Mouse (Mus musculus): ENCODE results near the gene Klhl24. TPM values are rescaled to one million over a fixed set of nuclear protein-coding genes. Genes with fewer than 3 reads are reported as not detected.
"Not testable (repeated sequence)": the region's sequence is repeated elsewhere in the genome, so short reads cannot be mapped to it uniquely, and the experiment has no call there.

Klhl24 gene
- total RNA-seq (2015; ENCODE audit: low replicate concordance) (52.1 and 62.5 TPM in 2 replicates), total RNA-seq (2017; ENCODE audit: low replicate concordance) (39.6 and 44.5 TPM in 2 replicates)

GRCm38 (mm10) chr16:20097069-20097710, at the start of gene Klhl24:
TSS of gene Klhl24 (plus strand) at chr16:20097542.
- ATAC-seq (replicated peaks; ENCODE audit: low FRiP score, poor library complexity, severe bottlenecking): peak; percentile 97

- ATAC-seq (replicated peaks; ENCODE audit: low FRiP score, poor library complexity, severe bottlenecking): no peak
Observed at GRCm38 (mm10) chr16:20052655-20053054, 44.7 kb upstream of the Klhl24 start.

DNA sequence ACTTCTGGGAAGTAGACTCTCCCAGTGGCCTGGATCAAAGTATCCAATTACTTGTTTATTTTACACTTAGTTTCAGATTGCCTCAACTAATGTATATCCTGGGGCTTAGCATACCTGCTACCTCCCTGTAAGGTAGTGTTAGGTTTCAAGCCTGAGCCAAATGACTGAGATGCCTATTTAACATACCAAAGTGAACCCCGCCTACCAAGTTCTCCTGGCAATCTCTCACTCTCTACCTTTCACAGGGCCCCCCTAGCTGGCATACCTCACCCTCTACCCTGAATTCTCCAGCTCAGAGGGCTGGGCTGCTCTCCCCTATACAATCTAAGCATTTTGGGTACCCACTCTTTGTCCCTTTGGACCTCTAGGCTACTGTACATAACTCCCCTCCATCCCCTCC, 24.6 kb upstream of the Klhl24 start:
- ATAC-seq (replicated peaks; ENCODE audit: low FRiP score, poor library complexity, severe bottlenecking): no peak

DNA sequence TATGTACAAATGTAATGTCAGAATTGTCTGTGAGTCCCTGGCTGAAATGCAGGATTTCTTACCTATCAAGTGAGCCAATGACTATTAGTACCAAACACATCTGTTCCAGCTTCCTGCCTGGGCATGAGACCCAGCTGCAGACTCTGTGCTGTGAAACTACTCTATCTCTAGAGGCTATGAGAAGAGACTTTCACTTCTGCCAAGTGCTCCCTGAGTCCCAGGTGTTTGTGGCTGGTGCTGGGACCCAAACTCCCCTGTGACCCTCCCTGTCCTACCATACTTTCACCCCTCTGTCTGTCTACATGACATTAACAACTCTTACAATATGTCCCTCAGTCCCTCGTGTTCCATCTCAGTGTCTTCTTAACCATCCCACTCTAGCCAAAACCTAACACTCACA, 20.7 kb upstream of the Klhl24 start:
- no peak for ATAC-seq (replicated peaks; ENCODE audit: low FRiP score, poor library complexity, severe bottlenecking)

DNA sequence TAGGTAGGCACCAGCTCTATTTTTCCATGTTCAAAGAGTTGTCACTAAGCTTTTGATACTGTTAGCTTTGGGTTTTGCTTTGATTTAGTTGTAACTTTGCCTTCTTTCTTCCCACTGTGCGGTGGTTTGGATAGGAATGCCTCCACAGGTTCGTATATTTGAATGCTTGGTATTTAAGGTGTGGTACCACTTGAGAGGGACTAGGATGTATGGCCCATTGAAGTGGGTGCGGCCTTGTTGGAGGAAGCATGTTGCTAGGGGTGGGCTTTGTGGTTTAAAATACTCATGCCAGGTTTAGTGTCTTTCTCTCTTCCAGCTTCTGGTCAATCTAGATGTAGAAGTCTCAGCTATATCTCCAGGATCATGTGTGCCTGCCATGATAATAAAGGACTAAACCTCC, 17.1 kb upstream of the Klhl24 start:
- no peak for ATAC-seq (replicated peaks; ENCODE audit: low FRiP score, poor library complexity, severe bottlenecking)

- no peak for ATAC-seq (replicated peaks; ENCODE audit: low FRiP score, poor library complexity, severe bottlenecking)
Observed at GRCm38 (mm10) chr16:20084623-20085022, 12.7 kb upstream of the Klhl24 start.

DNA sequence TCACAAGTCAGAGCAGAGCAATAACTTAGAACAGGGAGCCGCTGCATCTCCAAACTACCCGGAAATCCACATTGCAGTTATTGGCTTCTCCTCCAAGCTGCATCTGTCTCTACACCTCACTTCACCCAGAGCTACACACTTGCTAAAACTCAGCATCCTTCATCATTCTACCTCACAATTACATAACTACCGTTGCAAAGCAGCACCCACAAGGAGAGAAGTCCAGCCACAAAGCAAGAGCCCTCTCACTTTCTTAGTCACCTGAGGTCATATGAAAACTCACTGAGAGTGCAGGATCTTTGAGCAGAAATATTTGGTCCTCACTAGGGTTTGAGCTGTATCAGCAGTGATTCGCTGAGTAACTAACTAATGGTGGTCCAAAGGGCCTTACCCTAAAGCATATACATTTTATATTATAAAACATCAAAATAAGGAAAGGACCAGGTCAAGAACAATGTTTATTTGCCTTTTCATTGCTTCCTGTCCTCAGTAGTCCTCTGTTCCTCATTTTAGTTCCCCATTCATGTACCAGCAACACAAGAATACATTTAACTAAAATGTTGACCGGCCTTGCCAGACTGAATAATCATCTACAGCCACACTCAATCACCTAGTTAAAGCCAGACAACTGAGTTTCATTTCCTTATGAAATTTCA, 12.0 kb upstream of the Klhl24 start:
- ATAC-seq (replicated peaks; ENCODE audit: low FRiP score, poor library complexity, severe bottlenecking): no peak

DNA sequence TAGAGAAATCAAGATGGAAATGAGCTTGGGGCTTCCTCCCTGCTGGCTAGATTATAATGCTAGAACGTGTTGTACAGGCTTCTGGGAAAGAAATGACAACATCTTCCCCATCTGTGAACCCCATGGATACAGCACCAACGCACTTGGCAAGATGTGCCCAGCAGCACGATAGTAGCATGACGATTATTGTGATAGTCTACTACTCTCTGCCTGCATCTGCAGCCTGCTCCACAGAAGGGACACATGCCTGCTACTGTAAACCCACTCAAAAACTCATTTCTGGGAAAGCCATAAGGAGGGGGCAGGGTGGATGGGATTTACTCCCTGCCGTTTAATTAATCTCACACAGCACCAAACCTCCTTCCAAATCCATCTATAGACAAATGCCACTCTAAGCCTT, 10.4 kb upstream of the Klhl24 start:
- no peak for ATAC-seq (replicated peaks; ENCODE audit: low FRiP score, poor library complexity, severe bottlenecking)

DNA sequence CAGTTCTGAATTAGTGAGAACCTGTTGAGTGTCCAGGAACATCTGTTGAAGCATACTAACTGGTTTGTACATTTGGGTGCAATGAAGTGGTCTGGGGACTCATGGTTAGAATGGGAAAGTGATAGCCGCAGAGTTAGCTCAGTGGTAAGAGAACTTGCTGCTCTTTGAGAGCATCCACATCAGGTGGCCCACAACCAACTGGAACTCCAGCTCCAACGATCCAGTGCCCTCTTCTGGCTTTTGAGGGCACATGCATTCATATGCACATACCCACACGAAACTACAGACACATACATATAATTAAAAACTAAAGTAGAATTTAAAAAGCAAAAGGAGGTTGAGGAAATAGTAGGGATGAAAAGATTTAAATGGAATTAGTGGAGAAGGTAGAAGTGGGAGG, 7.7 kb upstream of the Klhl24 start:
- no peak for ATAC-seq (replicated peaks; ENCODE audit: low FRiP score, poor library complexity, severe bottlenecking)

- no peak for ATAC-seq (replicated peaks; ENCODE audit: low FRiP score, poor library complexity, severe bottlenecking)
Observed at GRCm38 (mm10) chr16:20090921-20091575, 6.3 kb upstream of the Klhl24 start.

DNA sequence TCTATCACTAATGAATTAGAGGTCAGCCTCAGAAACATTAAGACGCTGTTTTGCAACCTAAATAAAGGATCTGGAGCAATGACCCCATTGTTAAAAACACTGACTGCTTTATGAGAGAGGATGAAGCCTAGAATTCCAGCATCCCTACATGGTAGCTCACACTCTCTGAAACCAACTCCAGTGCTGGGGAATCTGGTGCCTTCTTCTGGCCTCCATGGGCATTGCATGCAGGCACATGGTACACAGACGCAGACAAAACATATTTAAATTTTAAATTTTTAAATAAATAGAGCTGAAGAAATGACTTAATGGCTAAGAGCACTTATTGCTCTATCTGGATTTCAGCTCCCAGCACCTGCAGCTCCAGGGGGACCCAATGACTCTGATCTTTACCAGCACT, 1.4 kb upstream of the Klhl24 start:
- no peak for ATAC-seq (replicated peaks; ENCODE audit: low FRiP score, poor library complexity, severe bottlenecking)

GRCm38 (mm10) chr16:20097711-20098374, 501 bp downstream of the Klhl24 start:
- peak; percentile 89 for ATAC-seq (replicated peaks; ENCODE audit: low FRiP score, poor library complexity, severe bottlenecking)

- ATAC-seq (replicated peaks; ENCODE audit: low FRiP score, poor library complexity, severe bottlenecking): no peak
Observed at GRCm38 (mm10) chr16:20098375-20098727, 1.0 kb downstream of the Klhl24 start.

GRCm38 (mm10) chr16:20098866-20099629, 1.7 kb downstream of the Klhl24 start:
- ATAC-seq (replicated peaks; ENCODE audit: low FRiP score, poor library complexity, severe bottlenecking): no peak

- ATAC-seq (replicated peaks; ENCODE audit: low FRiP score, poor library complexity, severe bottlenecking): no peak
Observed at GRCm38 (mm10) chr16:20106996-20107395, 9.7 kb downstream of the Klhl24 start.

DNA sequence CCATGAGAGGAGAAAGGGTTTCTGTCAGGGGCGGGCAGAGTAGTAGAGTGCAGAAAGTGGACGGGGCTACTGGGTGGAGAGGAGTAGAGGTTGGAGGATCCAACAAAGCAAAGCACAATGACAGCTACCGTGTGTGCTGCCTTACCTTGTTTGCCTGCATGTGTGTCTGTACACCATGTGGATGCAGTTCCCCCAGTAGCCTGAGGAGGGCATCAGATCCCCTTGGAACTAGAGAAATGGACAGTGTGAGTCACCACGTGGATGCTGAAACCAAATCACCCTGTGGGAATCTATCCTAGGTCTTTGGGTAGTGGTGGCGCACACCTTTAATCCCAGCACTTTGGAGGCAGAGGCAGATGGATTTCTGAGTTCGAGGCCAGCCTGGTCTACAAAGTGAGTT, 11.6 kb downstream of the Klhl24 start:
- 0 out of 2 replicates have a peak, but pooled peaks have one; percentile 39 for ATAC-seq (replicated peaks; ENCODE audit: low FRiP score, poor library complexity, severe bottlenecking)

DNA sequence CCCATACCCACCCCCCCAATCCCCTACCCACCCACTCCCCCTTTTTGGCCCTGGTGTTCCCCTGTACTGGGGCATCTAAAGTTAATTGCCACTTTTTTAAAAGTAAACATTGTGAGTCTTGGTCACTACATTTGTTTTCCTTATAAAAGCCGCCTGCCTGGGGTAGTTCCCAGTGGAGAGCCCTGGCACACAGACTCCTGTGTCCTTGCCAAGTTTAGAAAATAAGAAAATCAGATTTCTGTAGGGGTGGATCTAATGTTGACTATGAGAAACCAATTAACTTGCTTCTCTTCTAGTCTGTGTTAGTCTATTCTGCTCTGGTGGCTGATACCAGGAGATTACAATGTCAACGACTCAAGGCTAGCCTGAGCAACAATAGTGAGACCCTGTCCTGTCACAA, 15.3 kb downstream of the Klhl24 start:
- no peak for ATAC-seq (replicated peaks; ENCODE audit: low FRiP score, poor library complexity, severe bottlenecking)

GRCm38 (mm10) chr16:20116069-20116468, 18.7 kb downstream of the Klhl24 start:
- no peak for ATAC-seq (replicated peaks; ENCODE audit: low FRiP score, poor library complexity, severe bottlenecking)

DNA sequence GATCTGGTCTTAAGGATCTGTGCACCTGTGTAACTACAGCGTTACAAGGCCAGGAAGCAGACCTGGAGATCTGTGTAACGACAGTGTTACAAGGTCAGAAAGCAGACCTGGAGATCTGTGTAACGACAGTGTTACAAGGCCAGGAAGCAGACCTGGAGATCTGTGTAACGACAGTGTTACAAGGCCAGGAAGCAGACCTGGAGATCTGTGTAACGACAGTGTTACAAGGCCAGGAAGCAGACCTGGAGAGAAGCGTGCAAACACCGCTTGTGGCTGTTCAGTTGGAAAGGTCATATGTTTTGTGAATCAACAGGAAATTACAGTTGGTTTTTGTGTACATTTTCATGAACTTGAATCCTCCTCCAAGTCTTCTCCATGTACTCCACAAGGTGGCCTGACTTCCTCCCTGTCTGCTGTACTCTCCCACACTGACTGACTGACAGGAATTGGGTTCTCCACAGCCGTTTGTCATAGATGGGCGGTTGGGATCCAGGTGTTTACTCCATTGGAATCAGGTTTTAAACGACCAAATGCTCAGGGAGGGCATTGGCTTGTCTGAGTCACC, 29.1 kb downstream of the Klhl24 start:
- not testable (repeated sequence) for ATAC-seq (replicated peaks; ENCODE audit: low FRiP score, poor library complexity, severe bottlenecking)

DNA sequence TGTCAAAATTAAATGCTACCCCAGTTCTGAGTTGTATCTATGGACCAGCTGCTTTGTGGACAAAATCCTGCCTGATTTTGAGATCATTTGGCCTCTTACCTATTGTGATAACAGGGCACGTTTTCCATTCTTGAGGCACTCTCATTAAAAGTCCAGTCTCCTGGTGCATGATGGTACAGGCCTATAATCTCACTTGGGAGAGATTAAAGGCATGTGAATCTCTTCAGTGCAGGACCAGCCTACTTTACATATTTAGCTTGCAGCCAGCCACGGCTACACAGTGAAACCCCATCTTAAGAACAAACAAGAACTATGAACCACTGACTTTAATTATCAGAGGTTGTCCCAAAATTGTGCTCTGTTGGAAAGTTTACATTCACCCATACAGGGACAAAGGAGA, 33.1 kb downstream of the Klhl24 start:
- ATAC-seq (replicated peaks; ENCODE audit: low FRiP score, poor library complexity, severe bottlenecking): no peak
